Comparison of ENCODE assay signal across 17 mouse cellular contexts in the genomic region with DNA sequence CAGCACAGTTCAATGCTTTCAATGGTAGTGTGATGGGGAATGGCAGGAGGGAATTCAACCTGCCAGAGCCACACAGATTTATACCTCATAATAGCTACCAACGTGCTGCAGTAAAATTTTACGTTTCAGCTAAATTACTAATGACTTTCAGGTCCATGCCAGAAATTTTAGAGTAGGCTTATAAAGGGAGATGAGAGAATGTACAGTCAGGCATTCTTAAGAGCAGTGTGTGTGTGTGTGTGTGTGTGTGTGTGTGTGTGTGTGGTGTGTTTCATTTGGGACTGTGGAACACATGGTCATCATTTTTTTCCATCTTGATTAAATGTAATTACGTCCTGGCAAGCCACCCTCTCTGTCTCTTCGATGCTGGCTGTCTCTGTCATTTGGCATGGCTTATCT.
A peak's percentile ranks its signal among the peaks of the same experiment; 100 is the strongest.
DNase-seq lines count a peak whose midpoint lies in the region; ATAC-seq and TF ChIP-seq lines count a peak whose summit lies in the region.
"Had no signal": no experiment of that assay in that cellular context is flagged by ENCODE, and none has a peak within 500 bp of the region (broad histone marks: within the 10 kb centered on the region; RNA-seq: fewer than 3 reads in every experiment).

No protein-coding gene starts in this region.

- H3K4me1 ChIP-seq in forebrain, postnatal 0 days (ENCODE audit: insufficient read depth): no peaks in the 10 kb centered on the region
- H3K4me1 ChIP-seq in forebrain, embryonic 14.5 days (ENCODE audit: control insufficient read depth, insufficient read depth, low read length): no peaks in the 10 kb centered on the region
- H3K4me1 ChIP-seq in limb, embryonic 13.5 days: peaks cover 25% of the 10 kb centered on the region
- no peaks in the 10 kb centered on the region for H3K4me1 ChIP-seq in neural tube, embryonic 14.5 days (ENCODE audit: control insufficient read depth, insufficient read depth, low read length)
- no peaks in the 10 kb centered on the region for H3K4me1 ChIP-seq in heart, adult 2 months (ENCODE audit: control insufficient read depth, insufficient read depth, low read length)
- H3K4me1 ChIP-seq: kidney, embryonic 15.5 days had no signal

- no peaks in the 10 kb centered on the region for H3K9me3 ChIP-seq in forebrain, postnatal 0 days (ENCODE audit: low read length)
- H3K9me3 ChIP-seq in forebrain, embryonic 14.5 days (replicated peaks; ENCODE audit: control insufficient read depth, low read length): no peaks in the 10 kb centered on the region
- H3K9me3 ChIP-seq in limb, embryonic 13.5 days: no peaks in the 10 kb centered on the region
- H3K9me3 ChIP-seq in neural tube, embryonic 14.5 days (ENCODE audit: control insufficient read depth, low read length): no peaks in the 10 kb centered on the region
- H3K9me3 ChIP-seq: kidney, embryonic 15.5 days had no signal

- H3K27me3 ChIP-seq in forebrain, postnatal 0 days (ENCODE audit: insufficient read depth, low read length): no peaks in the 10 kb centered on the region
- no peaks in the 10 kb centered on the region for H3K27me3 ChIP-seq in forebrain, embryonic 14.5 days (replicated peaks; ENCODE audit: control insufficient read depth, insufficient read depth, low read length)
- H3K27me3 ChIP-seq in limb, embryonic 13.5 days: peaks cover 46% of the 10 kb centered on the region
- H3K27me3 ChIP-seq in neural tube, embryonic 14.5 days (ENCODE audit: control insufficient read depth, insufficient read depth, low read length): no peaks in the 10 kb centered on the region
- H3K27me3 ChIP-seq in heart, adult 2 months (ENCODE audit: control insufficient read depth, insufficient read depth, low read length): no peaks in the 10 kb centered on the region
- H3K27me3 ChIP-seq: kidney, embryonic 15.5 days had no signal

- TF ChIP-seq EP300 in heart, adult 2 months (IDR thresholded peaks at IDR 0.05; ENCODE audit: insufficient read depth, low read depth, low read length): no peak

- peak overlapping the region; percentile 67 for H3K27ac ChIP-seq in forebrain, postnatal 0 days (ENCODE audit: low read depth, low read length)
- no peak overlapping the region for H3K27ac ChIP-seq in forebrain, embryonic 14.5 days (ENCODE audit: low read depth, low read length)
- H3K27ac ChIP-seq in limb, embryonic 13.5 days: no peak overlapping the region
- no peak overlapping the region for H3K27ac ChIP-seq in neural tube, embryonic 14.5 days (ENCODE audit: low read depth, low read length)
- no peak overlapping the region for H3K27ac ChIP-seq in heart, adult 2 months
- H3K27ac ChIP-seq: kidney, embryonic 15.5 days; stomach, postnatal 0 days had no signal

- intact Hi-C loops in heart, adult 2 months (cut with DNase I): no loop called here

- H3K4me3 ChIP-seq in forebrain, postnatal 0 days (ENCODE audit: low read depth, low read length): no peak overlapping the region
- H3K4me3 ChIP-seq in forebrain, embryonic 14.5 days (ENCODE audit: low read depth, low read length): no peak overlapping the region
- no peak overlapping the region for H3K4me3 ChIP-seq in limb, embryonic 13.5 days
- no peak overlapping the region for H3K4me3 ChIP-seq in neural tube, embryonic 14.5 days (ENCODE audit: low read depth, low read length)
- no peak overlapping the region for H3K4me3 ChIP-seq in heart, adult 2 months
- H3K4me3 ChIP-seq: kidney, embryonic 15.5 days had no signal

- 39% methylated on average over 4 of the region's 4 CpGs for WGBS in forebrain, postnatal 0 days
- 78% methylated on average over 4 of the region's 4 CpGs for WGBS in forebrain, embryonic 14.5 days
- WGBS in limb, embryonic 13.5 days: 21% methylated on average over 4 of the region's 4 CpGs
- 41% methylated on average over 4 of the region's 4 CpGs for whole genome bisulfite sequencing in neural tube, embryonic 14.5 days
- WGBS in heart, adult 2 months: 73% methylated on average over 4 of the region's 4 CpGs

- TF ChIP-seq POLR2A in heart, adult 2 months (IDR thresholded peaks at IDR 0.05; ENCODE audit: insufficient read depth, low read depth, low read length): no peak

- ATAC-seq in forebrain, postnatal 0 days: peak; percentile 67
- ATAC-seq in forebrain, embryonic 14.5 days: no peak; the same call in 1 of the 2 replicates
- peak; percentile 78 for ATAC-seq in limb, embryonic 13.5 days (ENCODE audit: low FRiP score, low read depth)
- peak; percentile 89 for ATAC-seq in neural tube, embryonic 14.5 days (ENCODE audit: low read depth)
- ATAC-seq: intestine, postnatal 0 days; lung, postnatal 0 days had no signal

- peak; percentile 64 for DNase-seq in forebrain, postnatal 0 days
- no peak for DNase-seq in forebrain, embryonic 14.5 days (ENCODE audit: low spot score)
- peak; percentile 5 for DNase-seq in layer of hippocampus, adult 9-11 months
- DNase-seq in layer of hippocampus, adult 9-10 months (ENCODE audit: low spot score): no peak
- DNase-seq in heart, adult 2 months: no peak
- DNase-seq: adrenal gland, postnatal 36 days; cerebellum, adult 2 months; gastrocnemius, postnatal 10 days; heart, adult 18-20 months; liver had no signal

- H3K36me3 ChIP-seq in forebrain, postnatal 0 days (ENCODE audit: insufficient read depth): no peaks in the 10 kb centered on the region
- H3K36me3 ChIP-seq in forebrain, embryonic 14.5 days (ENCODE audit: control insufficient read depth, insufficient read depth, low read length): no peaks in the 10 kb centered on the region
- no peaks in the 10 kb centered on the region for H3K36me3 ChIP-seq in limb, embryonic 13.5 days
- no peaks in the 10 kb centered on the region for H3K36me3 ChIP-seq in neural tube, embryonic 14.5 days (ENCODE audit: control insufficient read depth, insufficient read depth, low read length)
- H3K36me3 ChIP-seq in heart, adult 2 months (ENCODE audit: control insufficient read depth, insufficient read depth, low read length): no peaks in the 10 kb centered on the region
- H3K36me3 ChIP-seq: kidney, embryonic 15.5 days had no signal

- H3K79me2 ChIP-seq in heart, adult 2 months (replicated peaks; ENCODE audit: control insufficient read depth, insufficient read depth, low read length): no peaks in the 10 kb centered on the region

- H3K4me2 ChIP-seq in forebrain, postnatal 0 days (ENCODE audit: low read depth): no peak overlapping the region
- no peak overlapping the region for H3K4me2 ChIP-seq in forebrain, embryonic 14.5 days (ENCODE audit: low read length)
- no peak overlapping the region; the same call in 1 of the 2 replicates for H3K4me2 ChIP-seq in limb, embryonic 13.5 days (replicated peaks)
- no peak overlapping the region for H3K4me2 ChIP-seq in neural tube, embryonic 14.5 days (ENCODE audit: low read depth, low read length)
- H3K4me2 ChIP-seq: kidney, embryonic 15.5 days; midbrain, embryonic 11.5 days had no signal

- TF ChIP-seq CTCF in forebrain, postnatal 0 days (IDR thresholded peaks at IDR 0.05; ENCODE audit: low read depth): no peak
- TF ChIP-seq CTCF in heart, adult 2 months (IDR thresholded peaks at IDR 0.05): no peak

- H3K9ac ChIP-seq in forebrain, postnatal 0 days: no peak overlapping the region
- no peak overlapping the region for H3K9ac ChIP-seq in forebrain, embryonic 14.5 days (ENCODE audit: low read length)
- H3K9ac ChIP-seq in limb, embryonic 13.5 days: no peak overlapping the region
- H3K9ac ChIP-seq in neural tube, embryonic 14.5 days (replicated peaks; ENCODE audit: low read depth, low read length): no peak overlapping the region
- no peak overlapping the region for H3K9ac ChIP-seq in heart, adult 2 months (ENCODE audit: low read depth, low read length)
- H3K9ac ChIP-seq: kidney, embryonic 15.5 days had no signal

Comparison
In these comparisons a context has a peak if more than half of its experiments do, and no peak if none do; other contexts are left out.
1. DNase-seq: peak in forebrain, postnatal 0 days (single experiment) and layer of hippocampus, adult 9-11 months (single experiment); none in forebrain, embryonic 14.5 days (single experiment), layer of hippocampus, adult 9-10 months (single experiment) and heart, adult 2 months (0 of 2).